Mouse (Mus musculus): ENCODE results near the gene Ifng.

DNA sequence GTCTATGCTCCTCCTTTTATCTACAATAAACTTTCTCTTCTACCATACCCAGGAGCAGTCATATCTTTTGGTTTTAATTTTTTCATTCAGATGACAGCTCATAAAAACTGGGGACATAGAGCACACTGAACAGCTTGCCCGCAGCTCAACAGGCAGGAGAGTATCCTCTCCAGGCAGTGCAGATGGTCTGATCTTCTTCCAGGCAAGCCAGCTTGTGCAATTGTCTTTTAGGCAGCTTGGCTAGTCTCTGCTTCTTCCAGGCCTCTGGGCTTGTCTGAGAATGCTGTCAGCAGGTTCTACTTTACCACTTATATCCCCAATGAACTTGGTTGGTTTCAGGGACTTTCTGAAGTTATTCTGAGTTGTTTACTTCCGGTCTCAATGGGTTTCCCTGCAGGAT lies 35.9 kb downstream of the Ifng start:
- TF ChIP-seq REST (IDR thresholded peaks at IDR 0.05; ENCODE audit: insufficient read depth, insufficient read length) (no peak), POLR2A (IDR thresholded peaks at IDR 0.05; ENCODE audit: insufficient read length, low read depth) (no peak), POLR2AphosphoS2 (IDR thresholded peaks at IDR 0.05; ENCODE audit: insufficient read length, low read depth) (no peak), USF1 (IDR thresholded peaks at IDR 0.05; ENCODE audit: low read depth) (no peak), MYOG (IDR thresholded peaks at IDR 0.05; ENCODE audit: control insufficient read depth in 1 of 3, insufficient read depth in 1 of 3, insufficient read length in 2 of 3, low read depth in 2 of 3) (no peak), TCF12 (IDR thresholded peaks at IDR 0.05; ENCODE audit: insufficient read depth, poor library complexity, severe bottlenecking) (no peak), E2F4 (IDR thresholded peaks at IDR 0.05; ENCODE audit: insufficient read depth) (no peak), MAX (IDR thresholded peaks at IDR 0.05; ENCODE audit: low read depth) (no peak), CEBPB (IDR thresholded peaks at IDR 0.05; ENCODE audit: insufficient read depth, poor library complexity, severe bottlenecking) (no peak), TCF3 (IDR thresholded peaks at IDR 0.05; ENCODE audit: insufficient read length, low read depth) (no peak), MYOD1 (IDR thresholded peaks at IDR 0.05; ENCODE audit: control insufficient read depth in 1 of 3, insufficient read length in 2 of 3, low read depth in 2 of 3) (no peak), SRF (IDR thresholded peaks at IDR 0.05; ENCODE audit: control insufficient read depth, insufficient read length, low read depth) (no peak)

All from myocyte (in vitro differentiated cells).